Mouse (Mus musculus) brain, adult 10 weeks (tissue): ENCODE results near the gene Gm42957. TPM values are rescaled to one million over a fixed set of nuclear protein-coding genes. Genes with fewer than 3 reads are reported as not detected.

ENCODE experiments used
- polyA plus RNA-seq: library from polyadenylated mRNA; stranded (reverse); fragments of 350-450 nt; fragmentation: Illumina TruSeq; extraction: RNeasy Lipid Tissue Mini Kit (QIAGEN cat#74804); gene quantifications from one replicate; pipeline ENCODE4 v1.2.3, GENCODE M21; 2015; ENCODE audit warnings: low read depth, low replicate concordance

Gm42957 gene
- 0.12 TPM for polyA plus RNA-seq

DNA sequence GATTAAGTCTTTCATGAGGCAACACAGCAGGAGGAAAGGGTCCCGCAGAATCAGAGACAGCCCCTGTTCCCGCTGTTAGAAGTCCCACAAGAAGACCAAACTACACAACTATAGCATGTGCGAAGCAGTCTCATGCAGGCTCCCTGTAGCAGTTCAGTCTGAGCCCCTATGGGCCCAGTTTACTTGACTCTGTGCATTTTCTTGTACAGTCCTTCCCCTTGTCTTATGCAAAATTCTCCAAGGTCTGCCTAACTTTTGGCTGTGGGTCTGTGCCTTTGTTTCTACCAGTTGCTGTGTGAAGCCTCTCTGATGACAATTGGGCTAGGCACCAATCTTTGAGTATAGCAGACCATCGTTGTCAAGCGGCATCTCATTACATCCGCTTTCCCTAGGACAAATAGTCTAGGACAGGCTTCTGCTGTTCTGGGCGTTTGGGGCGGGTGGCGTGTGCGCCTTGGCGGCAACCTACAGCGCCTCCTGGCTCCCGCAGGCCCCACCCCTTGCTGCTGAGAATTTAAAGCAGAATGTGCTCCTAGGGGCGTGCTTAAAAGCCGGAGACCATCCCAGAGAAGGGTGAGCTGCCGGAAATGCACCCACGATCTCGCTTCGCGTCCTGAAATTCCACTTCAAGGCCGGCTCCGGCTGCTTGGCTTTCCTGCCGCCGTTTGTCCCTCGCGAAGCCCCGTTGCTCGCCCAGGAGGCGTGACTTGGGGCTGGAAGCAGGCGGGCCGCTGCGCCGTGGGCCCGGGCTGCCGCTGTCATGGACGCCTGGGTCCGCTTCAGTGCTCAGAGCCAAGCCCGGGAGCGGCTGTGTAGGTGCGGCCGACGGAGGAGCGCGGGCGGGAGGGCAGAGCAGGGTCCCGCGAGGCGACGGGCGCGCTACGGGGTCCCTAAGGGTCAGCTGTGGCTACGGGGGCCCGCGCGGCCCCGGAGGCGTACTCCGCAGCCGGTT, at the start of gene Gm42957, which contains the start of gene Pex11b:
Gene Gm42957 (plus strand): TSS at position 547 of the 952 bp plus-strand sequence.
Gene Pex11b (plus strand): TSS at position 449 of the 952 bp plus-strand sequence.

DNA sequence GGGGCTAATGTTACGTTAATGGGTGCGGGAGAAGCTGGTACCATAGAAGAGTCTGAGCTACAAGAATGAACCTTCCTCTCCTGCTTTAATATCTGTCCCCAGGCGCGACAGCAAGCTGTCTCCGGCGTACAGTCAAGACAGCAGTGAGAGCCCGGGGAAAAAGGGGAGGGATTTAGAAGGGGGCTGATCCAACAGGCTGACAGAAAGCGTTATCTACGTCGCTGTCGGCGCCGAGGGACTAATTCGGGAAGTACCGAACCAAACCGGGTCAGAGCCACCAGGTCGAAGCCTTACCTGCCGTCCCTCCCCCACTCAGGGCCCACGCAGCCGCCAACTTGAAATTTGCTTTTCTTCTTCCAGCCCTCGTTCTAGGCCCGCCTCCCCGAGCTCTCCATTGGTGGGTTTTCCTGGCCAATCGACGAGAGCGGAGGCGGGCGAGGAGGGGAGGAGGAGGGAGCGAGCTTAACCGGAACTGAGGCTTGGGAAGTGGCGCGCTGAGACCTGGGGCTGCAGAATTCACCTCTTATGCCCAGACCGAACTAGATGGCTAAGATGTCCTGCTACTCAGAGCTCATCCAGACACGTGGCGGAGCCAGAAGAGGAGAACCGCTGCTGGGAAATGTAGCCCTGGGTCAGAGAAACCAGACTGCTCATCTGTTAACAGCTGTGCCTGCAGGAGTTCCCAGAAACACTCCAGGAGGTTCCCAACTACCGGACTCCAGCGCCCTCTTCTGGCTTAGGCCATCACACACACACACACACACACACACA, 41.3 kb upstream of the Gm42957 start, which contains the start of gene Polr3gl:
Gene Polr3gl (minus strand): TSS at position 392 of the 771 bp plus-strand sequence.

DNA sequence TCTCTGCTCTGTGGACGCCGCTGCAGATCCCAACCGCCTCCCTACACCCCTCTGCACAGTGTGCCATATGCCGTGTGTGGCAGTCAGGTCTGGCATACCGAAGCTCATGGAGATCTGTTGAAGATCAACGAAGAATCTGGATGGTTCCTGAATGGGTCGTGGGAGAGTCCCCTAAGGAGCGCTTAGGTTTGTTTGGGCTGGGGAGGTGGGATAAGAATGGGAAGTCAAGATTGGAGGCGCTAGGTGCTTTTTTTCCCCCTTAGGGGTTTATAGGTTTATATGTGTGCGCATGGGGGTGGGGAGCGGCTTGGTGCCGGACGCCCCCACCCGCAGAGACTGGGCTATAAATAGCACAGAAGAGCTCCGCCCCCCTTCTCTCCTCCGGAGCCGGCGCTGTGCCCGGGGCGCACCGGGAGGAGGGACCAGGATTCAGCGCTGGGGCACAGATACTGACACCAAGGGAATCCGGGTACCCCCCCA, 39.0 kb upstream of the Gm42957 start, which contains the start of gene Ankrd34a:
Gene Ankrd34a (plus strand): TSS at position 409 of the 480 bp plus-strand sequence.

DNA sequence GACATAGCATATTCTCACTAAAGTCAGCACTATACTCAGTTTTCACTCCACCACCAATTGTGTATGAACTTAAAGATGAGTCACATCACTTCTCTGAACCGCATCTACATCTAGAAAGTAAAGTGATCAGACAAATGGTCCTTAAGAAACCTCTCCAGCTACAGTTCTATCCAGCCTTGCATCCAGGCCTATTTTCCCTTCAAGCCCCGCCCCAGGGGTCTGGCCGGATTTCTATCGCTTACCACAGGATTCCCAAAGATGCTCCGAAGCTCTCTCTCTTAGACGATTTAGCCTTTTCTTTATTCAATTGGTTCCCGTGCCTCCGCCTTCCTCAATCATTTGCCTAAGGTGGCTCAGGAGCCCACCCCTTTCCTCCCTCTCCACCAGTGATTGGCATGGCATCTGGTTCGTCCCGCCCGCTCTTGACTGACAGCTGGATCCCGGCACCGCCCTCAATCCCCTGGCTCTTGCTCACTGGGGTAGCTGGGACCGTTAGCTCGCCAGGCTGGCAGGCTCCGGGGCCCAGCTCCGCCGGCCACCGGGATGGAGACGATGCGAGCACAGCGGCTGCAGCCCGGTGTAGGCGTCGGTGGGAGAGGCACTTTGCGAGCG, 34.5 kb upstream of the Gm42957 start, which contains the start of gene Lix1l:
Gene Lix1l (plus strand): TSS at position 511 of the 612 bp plus-strand sequence.

DNA sequence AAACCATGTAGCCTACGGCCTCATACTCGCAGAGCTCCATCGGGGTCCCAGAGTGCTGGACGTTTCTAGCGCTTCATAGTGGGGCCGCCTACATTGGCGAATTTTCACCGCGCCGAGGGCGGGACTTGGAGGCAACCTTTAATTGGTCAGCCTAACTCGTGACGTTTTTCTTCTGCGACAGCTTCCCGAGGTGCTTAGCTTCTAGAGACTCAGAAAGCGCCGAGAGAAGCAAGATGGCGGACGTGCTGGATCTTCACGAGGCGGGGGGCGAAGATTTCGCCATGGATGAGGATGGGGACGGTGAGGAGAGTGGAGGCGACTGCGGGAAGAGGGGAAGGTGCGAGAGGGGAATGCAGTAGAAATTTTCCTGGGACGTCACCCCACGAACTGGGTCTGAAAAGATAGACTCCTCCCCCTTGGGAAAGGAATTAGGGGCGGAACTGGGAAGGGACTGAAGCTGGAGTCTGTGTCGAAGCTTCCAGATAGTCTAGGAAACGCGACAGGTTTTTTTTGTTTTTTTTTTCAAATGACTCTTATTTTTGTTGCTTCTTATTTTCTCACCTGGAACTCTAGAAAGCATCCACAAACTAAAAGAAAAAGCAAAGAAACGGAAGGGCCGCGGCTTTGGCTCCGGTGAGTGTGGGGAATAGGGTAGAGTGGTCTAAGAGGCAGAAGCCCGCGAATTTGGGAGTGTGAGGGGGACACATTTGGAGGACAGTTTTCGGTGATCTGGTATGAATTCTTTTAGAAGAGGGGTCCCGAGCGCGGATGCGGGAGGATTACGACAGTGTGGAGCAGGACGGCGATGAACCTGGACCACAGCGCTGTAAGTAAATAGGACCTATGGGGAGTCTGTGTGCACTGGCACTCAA, 5.3 kb upstream of the Gm42957 start, which contains the start of gene Rbm8a:
Gene Rbm8a (plus strand): TSS at position 205 of the 872 bp plus-strand sequence.

DNA sequence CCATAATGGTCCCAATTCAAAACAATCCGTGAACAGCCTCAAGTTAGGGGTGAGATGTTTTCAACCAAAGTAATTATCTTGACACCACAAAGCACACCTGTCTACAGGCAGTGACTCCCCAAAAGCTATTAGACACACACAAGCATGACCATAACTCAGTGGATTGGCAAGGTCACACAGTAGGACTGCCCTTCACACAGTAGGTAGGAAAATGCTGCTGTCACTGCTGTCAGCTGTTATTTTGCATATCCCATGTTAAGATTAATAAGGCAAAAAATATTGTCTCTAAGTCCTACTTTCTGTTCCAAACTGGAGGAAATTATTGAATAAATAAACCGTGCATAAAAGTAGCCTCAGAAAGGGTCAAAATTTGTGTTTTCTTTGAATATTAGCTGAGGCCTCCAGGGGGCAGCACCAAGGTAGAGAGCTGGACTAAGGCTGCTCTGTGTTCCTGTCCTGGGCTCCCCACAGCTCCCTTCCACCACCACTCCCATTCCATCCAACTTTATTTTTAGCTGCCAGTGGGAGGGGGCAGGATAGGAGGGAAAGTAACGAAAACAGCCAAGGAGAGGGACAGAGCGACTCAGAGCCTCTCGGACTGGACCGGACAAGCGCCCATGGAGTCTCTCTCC, 9.9 kb downstream of the Gm42957 start, which contains the start of gene Itga10:
Gene Itga10 (plus strand): TSS at position 567 of the 632 bp plus-strand sequence.

DNA sequence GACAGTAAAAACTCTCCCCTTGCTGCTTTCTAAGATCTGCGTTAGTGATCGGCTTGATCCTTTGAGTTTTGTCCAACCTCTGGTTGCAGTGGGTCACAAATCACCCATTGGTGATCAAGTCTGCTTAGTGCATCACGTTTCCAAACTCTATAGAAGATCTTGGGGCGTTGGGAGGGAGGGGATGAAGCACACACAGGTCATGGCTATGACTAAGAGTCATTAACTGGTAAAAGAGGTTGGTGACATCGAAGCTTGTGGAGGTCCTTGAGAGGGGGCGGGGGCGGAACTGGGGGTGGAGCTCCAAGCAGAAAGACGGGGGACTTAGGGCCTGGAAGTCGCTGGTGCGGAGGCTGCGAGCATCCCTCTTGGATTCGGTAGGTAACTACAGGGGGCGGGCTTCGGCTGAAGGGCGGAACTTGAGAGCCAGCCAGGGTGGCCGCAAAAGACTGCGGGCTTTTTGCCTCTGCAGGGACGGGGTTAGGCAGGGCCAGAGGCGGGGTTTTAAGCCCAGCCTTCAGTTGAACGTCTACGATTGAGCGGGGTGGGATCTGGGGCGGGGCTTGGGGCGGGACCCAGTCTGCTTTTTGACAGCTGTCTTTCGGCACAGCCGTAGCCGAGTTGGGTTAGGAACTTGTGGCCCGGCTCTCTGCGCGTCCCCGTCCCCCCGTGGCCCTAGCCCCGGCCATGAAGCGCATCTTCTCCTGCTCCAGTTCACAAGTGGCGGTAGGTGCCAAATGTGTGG, 34.6 kb downstream of the Gm42957 start, which contains the start of gene Ankrd35:
Gene Ankrd35 (plus strand): TSS at position 405 of the 742 bp plus-strand sequence.

DNA sequence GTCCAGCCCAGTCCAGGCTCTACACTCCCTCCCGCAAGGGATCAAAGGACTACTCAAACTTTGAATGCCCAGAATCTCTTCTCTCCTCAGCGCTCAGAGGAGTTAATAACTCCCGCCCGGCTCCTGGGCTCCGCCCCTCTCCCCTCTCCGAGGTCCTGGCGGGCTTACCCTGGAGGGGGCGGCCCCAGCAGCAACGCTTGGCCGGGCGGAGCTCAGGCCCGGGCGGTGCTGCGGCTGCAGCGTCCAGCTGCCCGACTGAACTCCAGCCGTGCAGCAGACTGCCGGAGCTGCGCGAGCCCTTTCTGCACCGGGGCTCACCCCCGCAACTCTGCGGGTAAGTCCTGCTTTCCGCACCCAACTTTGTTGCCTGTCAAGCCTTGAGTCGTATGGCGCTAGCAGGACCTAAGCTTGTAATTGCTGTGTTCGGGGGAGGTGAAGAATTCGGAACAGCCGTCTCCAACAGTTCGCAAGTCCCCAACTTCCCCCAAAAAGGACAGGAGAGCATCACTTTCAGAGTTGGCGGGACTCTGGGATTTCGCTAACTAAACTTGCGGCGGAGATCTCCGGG, 61.0 kb downstream of the Gm42957 start, which contains the start of gene Pias3:
Gene Pias3 (plus strand): TSS at position 187 of the 568 bp plus-strand sequence.

Other genes with a start within 250 kb of the Gm42957 start
- not detected for gene BC107364, start 183.2 kb upstream of the Gm42957 start, polyA plus RNA-seq
- gene Hfe2, start 110.3 kb upstream of the Gm42957 start, polyA plus RNA-seq = 0.94 TPM
- gene Txnip, start 77.5 kb upstream of the Gm42957 start, polyA plus RNA-seq = 25.5 TPM
- gene Gm16253, start 58.5 kb upstream of the Gm42957 start, polyA plus RNA-seq = not detected
- 39.7 TPM for gene Polr3gl, start 41.3 kb upstream of the Gm42957 start, polyA plus RNA-seq
- gene Ankrd34a, start 38.8 kb upstream of the Gm42957 start, polyA plus RNA-seq = 43.7 TPM
- gene Lix1l, start 34.3 kb upstream of the Gm42957 start, polyA plus RNA-seq = 15.8 TPM
- 41.9 TPM for gene Rbm8a, start 5.5 kb upstream of the Gm42957 start, polyA plus RNA-seq
- gene Pex11b, start 98 bp upstream of the Gm42957 start, polyA plus RNA-seq = 73.8 TPM
- 2.6 TPM for gene Itga10, start 10.1 kb downstream of the Gm42957 start, polyA plus RNA-seq
- 6.8 TPM for gene Ankrd35, start 34.7 kb downstream of the Gm42957 start, polyA plus RNA-seq
- 23.9 TPM for gene Pias3, start 60.9 kb downstream of the Gm42957 start, polyA plus RNA-seq
- gene Nudt17, start 73.1 kb downstream of the Gm42957 start, polyA plus RNA-seq = 13.2 TPM
- gene Polr3c, start 92.2 kb downstream of the Gm42957 start, polyA plus RNA-seq = 28.5 TPM
- gene Rnf115, start 92.2 kb downstream of the Gm42957 start, polyA plus RNA-seq = 60.1 TPM
- not detected for gene Pdzk1, start 193.8 kb downstream of the Gm42957 start, polyA plus RNA-seq
- not detected for gene Cd160, start 193.9 kb downstream of the Gm42957 start, polyA plus RNA-seq